Mouse (Mus musculus): ENCODE measurements around the gene Myocos. TPM values are rescaled to one million over a fixed set of nuclear protein-coding genes. Genes with fewer than 3 reads are reported as not detected.

The Myocos gene
- polyA plus RNA-seq (2014; fragmentation: Illumina TruSeq; extraction: RNeasy Lipid Tissue Mini Kit (QIAGEN cat#74804); ENCODE audit: low read depth, low replicate concordance), result not detected

DNA sequence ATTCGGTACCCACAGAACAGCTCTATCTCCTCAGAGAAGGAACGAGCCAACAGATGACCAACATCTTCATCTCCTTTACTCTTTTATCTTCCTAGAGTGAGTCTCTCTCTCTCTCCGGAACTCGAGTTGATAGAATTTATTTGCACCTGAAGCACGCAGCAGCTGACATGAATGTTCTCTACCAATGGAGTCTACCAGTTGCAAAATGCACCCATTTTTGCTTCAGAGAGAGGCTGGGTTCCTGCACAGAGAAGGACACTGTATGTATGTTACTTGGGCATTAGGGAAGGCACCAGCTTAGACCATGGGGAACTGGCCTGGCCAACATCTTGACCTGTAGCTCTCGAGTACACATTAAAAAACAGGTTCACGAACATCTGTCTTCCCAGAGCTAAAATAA is at the start of gene Myocos:
Myocos (minus strand) TSS at position 101 of the 400 bp plus-strand sequence.

GRCm38 (mm10) chr1:162639051-162639750 is 18.8 kb downstream of the Myocos start, which contains the start of gene Myoc:
TSS of gene Myoc (plus strand) at chr1:162639155.

Other genes with a start within 250 kb of the Myocos start
- 17.5 TPM for gene Dnm3, start 180.2 kb downstream of the Myocos start, polyA plus RNA-seq (2014; fragmentation: Illumina TruSeq; extraction: RNeasy Lipid Tissue Mini Kit (QIAGEN cat#74804); ENCODE audit: low read depth, low replicate concordance)
- 1.7 TPM for gene Mettl13, start 109.7 kb downstream of the Myocos start, polyA plus RNA-seq (2014; fragmentation: Illumina TruSeq; extraction: RNeasy Lipid Tissue Mini Kit (QIAGEN cat#74804); ENCODE audit: low read depth, low replicate concordance)
- gene Vamp4, start 87.7 kb downstream of the Myocos start, polyA plus RNA-seq (2014; fragmentation: Illumina TruSeq; extraction: RNeasy Lipid Tissue Mini Kit (QIAGEN cat#74804); ENCODE audit: low read depth, low replicate concordance), result 117 TPM
- 0.20 TPM for gene Myoc, start 19.1 kb downstream of the Myocos start, polyA plus RNA-seq (2014; fragmentation: Illumina TruSeq; extraction: RNeasy Lipid Tissue Mini Kit (QIAGEN cat#74804); ENCODE audit: low read depth, low replicate concordance)
- 35.7 TPM for gene Prrc2c, start 82.3 kb upstream of the Myocos start, polyA plus RNA-seq (2014; fragmentation: Illumina TruSeq; extraction: RNeasy Lipid Tissue Mini Kit (QIAGEN cat#74804); ENCODE audit: low read depth, low replicate concordance)
- 81.0 TPM for gene Fmo4, start 155.8 kb upstream of the Myocos start, polyA plus RNA-seq (2014; fragmentation: Illumina TruSeq; extraction: RNeasy Lipid Tissue Mini Kit (QIAGEN cat#74804); ENCODE audit: low read depth, low replicate concordance)
- 2,496 TPM for gene Fmo1, start 208.4 kb upstream of the Myocos start, polyA plus RNA-seq (2014; fragmentation: Illumina TruSeq; extraction: RNeasy Lipid Tissue Mini Kit (QIAGEN cat#74804); ENCODE audit: low read depth, low replicate concordance)
- gene Fmo2, start 240.5 kb upstream of the Myocos start, polyA plus RNA-seq (2014; fragmentation: Illumina TruSeq; extraction: RNeasy Lipid Tissue Mini Kit (QIAGEN cat#74804); ENCODE audit: low read depth, low replicate concordance), result 791 TPM

Data from kidney, adult 10 weeks (tissue).